Mouse (Mus musculus) right cerebral cortex, postnatal 14 days (tissue): Measurements from ENCODE around the gene Bora.
"Not testable (repeated sequence)": the region's sequence is repeated elsewhere in the genome, so short reads cannot be mapped to it uniquely, and the experiment has no call there.

Experiments
- DNase-seq: peaks from one replicate; pipeline ENCODE4 v3.0.0; 2022

Bora gene

GRCm38 (mm10) chr14:99046031-99046781 is at the start of gene Bora, which contains the start of gene Mzt1:
Gene Bora (plus strand): TSS chr14:99046222.
Gene Mzt1 (minus strand): TSS chr14:99046134.
- peak; percentile 92 for DNase-seq

DNA sequence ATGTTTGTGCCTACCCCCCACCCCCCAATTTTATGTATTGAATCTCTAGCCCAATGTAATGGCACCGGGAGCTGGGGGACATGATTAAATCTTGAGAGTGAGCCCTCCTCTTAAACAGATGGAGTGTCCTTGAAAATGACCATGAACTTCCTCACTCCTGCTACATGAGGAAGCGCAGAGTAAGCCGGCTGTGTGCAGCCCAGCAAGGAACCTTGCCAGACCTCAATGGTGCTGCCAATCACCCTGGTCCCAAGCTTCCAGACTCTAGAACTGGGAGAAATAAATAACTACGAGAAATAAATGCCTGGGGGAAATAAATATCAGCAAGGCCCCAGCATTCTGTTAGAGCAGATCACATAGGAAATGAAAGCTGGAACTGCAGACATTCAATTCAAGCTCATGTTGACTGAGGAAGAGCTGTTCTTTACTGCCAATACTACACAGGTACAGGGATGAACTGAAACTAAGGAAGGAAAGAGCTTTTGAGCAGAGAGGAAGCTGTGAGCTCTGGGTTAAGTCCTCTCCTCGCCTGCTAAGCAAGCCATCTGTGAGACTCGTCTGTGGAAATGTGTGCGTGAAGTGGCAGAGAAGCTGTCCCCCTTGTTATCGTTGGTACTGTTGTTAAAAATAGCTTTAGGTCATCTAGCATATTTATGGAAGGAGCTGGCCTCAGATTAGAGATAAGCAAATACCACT is 35.6 kb upstream of the Bora start:
- DNase-seq: no peak

- no peak for DNase-seq
Observed at GRCm38 (mm10) chr14:99010920-99011313, 35.1 kb upstream of the Bora start.

DNA sequence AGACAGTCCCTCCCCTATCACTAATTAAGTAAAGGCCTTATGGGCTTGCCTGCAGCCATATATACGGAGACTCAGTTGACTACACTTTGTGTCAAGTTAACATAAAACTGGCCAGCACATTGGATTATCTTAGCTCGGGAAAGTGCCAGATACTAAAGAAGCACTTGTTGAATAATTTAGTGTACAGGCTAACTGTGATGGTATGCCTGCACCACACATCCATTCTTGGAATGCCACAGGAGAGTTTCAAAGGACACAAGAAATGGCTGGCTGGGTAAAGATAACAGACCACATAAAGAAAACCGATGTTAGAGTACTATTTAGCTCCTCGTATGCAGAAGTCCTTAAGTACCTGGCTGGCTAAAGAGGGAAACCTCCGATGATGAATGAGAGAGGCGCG is 27.3 kb upstream of the Bora start:
- no peak for DNase-seq

GRCm38 (mm10) chr14:99019136-99019808 is 26.8 kb upstream of the Bora start:
- no peak for DNase-seq

GRCm38 (mm10) chr14:99022346-99023086 is 23.5 kb upstream of the Bora start:
- no peak for DNase-seq

- DNase-seq: no peak
Observed at GRCm38 (mm10) chr14:99029987-99030386, 16.0 kb upstream of the Bora start.

DNA sequence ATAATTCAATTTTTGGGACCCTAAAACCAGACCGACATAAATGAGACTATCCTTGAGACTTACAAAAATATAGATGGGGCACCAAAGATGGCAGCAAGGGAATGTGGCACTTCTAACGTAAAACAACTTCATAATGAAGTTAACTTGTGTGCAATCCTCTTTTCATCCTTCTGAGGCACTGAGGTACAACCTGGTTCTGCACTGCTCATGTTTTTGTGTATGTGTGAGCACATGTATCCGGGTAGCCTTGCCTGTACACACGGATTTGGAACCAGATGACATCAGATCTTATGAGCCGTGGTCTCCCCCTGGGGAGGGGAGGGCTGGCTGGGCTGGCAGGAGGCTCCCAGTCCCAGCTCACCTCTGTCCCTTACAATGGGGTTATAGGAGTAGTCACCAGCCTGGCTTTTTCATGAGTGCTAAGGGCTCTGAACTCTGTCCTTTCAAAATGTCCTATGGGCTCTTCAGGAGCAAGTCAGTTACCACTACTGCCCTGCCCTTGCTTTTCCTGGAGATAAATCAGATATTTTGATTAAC is 14.6 kb upstream of the Bora start:
- DNase-seq: no peak

DNA sequence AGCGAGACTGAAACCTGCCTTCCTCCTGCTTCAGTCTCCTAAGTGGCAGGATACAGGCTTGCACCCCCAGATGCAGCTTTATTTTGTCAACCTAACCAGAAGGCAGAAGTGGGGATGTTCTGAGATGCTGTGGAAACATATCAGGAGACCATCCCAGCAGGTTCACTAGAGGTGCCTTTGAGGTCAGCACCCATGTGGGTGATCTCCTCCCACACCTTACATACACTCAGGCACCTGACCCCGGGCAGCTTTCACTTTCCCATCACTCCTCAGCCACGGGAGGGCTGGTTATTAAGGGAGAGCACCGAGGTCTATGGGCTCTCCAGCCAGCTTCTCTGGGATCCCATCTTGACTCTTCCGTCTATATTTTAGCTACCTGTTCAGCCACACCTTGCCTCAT is 13.4 kb upstream of the Bora start:
- DNase-seq: no peak

DNA sequence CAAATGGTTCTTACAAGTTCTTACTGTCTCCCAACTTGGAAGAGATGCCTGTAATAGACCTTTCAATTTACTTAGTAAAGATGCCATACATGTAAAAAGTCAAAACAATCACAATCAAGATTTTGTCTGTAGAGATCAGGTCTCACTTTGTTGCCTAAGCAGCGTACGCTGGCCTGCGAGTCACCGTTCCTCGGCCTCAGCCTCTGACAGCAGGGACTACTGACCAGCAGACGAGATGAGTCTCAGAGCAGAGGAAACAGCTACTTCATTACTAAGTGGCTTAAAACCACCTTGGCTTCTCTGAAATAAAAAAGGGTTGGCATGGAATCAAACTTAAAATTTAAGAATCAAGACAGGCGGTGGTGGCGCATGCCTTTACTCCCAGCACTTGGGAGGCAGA is 11.2 kb upstream of the Bora start:
- not testable (repeated sequence) for DNase-seq

DNA sequence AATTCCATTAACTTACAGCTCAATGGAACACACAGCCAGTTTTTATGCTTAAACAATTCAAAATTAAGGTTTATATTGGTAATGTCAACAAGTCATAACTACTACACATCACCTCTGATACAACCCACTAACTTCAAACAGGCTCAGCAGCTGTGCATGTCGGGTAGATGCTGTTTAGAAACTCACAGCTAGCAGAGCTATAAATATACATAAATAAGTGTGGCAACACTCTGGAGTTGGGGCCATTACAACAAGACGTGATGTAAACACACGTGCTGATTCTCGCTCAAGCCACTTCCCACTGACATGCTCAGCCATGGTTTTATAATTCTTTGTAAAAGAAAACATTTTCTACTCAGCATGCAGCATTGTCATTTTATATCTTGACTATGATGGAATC is 10.0 kb upstream of the Bora start:
- DNase-seq: no peak

GRCm38 (mm10) chr14:99037703-99038102 is 8.3 kb upstream of the Bora start:
- DNase-seq: no peak

GRCm38 (mm10) chr14:99039308-99039707 is 6.7 kb upstream of the Bora start:
- DNase-seq: not testable (repeated sequence)

DNA sequence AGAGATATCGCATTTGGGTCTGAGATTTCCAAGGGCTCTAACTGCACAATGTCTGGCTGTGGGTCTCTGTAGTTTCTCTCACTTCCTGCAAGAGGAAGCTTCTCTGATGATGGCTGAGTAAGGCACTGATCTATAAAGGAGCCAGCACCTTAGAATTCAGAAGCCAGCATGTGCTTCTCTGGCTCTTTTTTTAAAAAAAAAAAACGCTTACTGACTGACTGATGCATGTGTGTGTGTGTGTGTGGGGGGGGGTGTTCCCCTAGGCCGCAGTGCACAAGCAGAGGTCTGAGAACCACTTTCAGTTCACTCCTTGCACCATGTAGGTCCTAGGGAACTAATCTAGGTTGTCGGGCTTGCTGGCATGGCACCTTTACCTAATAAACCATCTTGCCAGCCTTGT is 4.6 kb upstream of the Bora start:
- DNase-seq: no peak

DNA sequence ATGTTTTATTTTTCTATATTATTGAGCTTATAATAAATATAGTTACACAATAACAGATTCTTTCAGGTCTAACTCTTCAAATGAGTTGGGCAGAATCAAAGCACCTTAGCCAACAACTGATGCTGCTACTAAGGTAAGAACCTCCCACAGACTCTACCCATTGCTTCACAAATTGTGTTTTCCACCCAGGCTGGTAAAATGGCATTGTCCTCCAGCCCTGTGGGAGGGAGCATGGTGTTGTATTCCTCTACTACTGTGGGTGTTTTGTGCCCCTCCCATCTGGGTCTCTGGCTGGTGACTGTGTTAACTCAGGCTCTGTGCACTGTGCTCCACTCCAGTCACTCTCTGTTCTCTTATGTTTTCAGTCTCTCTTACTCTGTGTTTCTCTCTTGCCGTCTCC is 2.5 kb upstream of the Bora start:
- DNase-seq: no peak

GRCm38 (mm10) chr14:99044096-99044495 is 1.9 kb upstream of the Bora start:
- no peak for DNase-seq

- DNase-seq: no peak
Observed at GRCm38 (mm10) chr14:99044718-99045117, 1.3 kb upstream of the Bora start.

GRCm38 (mm10) chr14:99045378-99046030 is 518 bp upstream of the Bora start:
- peak; percentile 18 for DNase-seq

GRCm38 (mm10) chr14:99046782-99047181 is 760 bp downstream of the Bora start:
- DNase-seq: no peak

- no peak for DNase-seq
Observed at GRCm38 (mm10) chr14:99058959-99059586, 13.1 kb downstream of the Bora start.

- peak; percentile 21 for DNase-seq
Observed at GRCm38 (mm10) chr14:99060616-99061015, 14.6 kb downstream of the Bora start.

GRCm38 (mm10) chr14:99063091-99063490 is 17.1 kb downstream of the Bora start:
- DNase-seq: no peak
